Mouse (Mus musculus) c-Kit-positive CD71-positive TER-119-positive erythroid progenitor cells, embryonic 14.5 days (primary cell): ENCODE results near the gene Brix1.

Experiments
- DNase-seq: peaks from one replicate; pipeline ENCODE4 v3.0.0-alpha.2; 2013; ENCODE audit warnings: low spot score

Brix1 gene

DNA sequence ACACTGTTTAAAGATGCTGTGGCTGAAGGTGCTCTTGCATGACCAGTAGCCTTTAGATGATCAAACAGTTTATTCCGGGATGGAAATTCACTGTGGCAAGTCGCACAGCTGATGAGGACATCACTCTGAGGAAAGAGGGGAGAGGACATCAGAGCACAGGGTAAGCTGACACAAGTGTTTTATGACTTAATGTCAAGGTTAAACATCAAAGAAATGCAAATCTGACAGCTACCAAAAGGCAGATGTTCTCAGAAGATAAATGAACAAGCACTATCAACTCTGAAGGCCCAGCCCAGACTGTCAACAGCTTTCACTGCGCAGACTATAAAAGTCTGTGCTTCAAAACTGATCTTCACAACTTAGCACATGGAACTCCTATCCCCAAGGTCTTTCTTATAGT, 38.6 kb downstream of the Brix1 start:
- DNase-seq: no peak

DNA sequence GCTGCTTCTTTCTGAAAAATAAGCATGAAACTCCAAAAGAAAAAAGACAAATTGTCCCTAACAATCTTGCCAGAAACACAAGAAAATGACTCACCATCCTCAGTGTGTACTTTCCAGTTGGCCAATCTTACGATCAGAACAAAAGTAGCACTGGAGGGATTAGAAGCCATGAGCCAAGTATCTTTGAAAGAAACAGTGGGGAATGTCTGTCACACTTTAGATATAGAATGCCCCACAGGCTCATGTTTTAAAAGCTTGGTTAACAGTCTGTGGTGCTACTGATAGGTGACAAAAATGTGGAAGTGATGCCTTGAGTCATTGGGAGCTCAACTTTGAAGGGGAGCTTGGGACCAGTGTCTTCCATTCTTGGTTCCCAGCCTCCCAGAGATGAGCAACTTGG, 43.5 kb downstream of the Brix1 start:
- DNase-seq: no peak

DNA sequence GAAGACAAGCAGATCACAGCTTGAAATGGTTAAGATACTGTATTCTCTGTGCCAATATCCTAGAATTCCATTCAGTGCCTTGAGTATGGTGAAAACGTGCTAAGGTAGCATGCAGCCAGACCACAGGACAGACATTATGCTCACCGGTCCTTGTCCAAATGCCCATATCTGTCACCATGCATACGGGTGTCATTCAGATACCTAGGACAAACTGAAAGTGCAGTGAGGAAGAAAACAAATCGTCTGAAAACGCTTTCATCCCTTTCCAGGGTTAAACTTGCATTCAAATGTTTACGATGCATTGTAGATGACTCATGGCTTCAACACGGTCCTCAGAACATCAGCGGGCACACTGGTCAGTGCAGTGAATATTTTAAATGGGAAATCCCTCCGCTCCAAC, 44.3 kb downstream of the Brix1 start:
- DNase-seq: no peak

DNA sequence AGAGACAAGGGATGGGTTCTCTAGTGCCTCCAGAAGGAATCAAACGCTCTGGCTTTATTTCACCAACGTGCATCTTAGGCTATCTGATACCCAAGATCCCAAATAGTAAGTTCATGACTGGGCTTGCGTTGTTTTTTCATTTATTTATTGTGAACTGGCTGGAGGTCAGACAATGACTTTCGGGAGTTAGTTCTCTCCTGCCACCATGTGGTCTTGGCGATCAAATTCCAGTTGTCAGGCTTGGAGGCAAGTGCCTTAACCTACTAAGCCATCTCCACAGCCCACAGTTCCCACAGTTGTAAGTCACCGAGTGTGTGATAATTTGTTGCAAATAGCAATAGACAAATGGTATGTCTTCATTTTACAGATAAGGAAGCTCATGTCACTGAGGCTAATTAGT, 45.8 kb downstream of the Brix1 start:
- no peak for DNase-seq

DNA sequence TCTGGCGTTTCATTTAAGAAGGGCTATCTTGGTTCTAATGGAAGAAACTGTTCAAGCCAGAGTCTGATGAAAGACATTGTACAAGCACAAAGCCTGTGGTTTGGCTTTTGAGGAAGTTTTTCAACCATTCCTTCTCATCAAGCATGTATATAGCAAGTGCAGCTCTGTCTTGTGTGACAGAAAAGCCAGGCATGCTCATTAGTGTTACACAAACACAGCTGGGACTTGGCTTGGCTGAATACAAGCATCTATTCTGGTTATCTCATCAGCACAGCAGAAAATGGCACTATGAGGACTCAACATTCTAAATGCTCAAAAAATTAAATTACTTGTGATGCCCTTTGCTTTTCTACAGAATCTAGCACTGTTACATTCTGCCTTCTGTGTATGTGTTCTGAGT, 48.9 kb downstream of the Brix1 start:
- no peak for DNase-seq

DNA sequence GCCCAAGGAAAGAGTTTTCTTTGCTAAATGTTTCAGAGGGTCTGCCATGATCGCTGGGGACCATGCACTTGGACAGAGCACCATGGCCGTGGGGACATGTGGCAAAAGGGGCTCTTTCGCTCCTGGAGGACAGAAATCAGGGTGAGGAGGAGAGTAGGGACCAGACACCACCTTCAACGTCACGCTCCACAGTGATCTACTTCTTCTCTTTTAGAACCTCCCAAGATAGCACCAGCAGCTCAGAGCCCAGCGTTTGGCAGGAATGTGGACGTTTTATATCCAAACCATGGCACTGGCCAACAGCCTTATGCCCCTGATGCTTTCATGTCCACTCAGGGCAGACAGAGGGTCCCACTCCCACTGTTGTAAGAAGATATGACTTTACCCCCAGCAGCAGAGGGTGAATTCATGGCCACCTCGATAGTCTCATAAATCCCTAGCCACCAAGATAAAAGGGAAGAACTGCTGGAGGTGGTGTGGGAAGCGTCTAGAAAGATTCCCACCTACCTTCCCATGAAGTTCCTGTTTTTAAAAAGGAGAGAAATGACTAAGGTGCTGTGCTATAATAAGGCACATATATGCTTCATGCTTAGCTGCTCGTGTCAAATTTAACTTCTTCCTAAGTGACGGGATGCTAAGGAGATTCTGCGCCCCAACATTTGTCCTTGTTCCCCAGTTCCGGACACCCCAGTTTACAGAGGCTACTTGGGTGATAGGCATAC, 59.0 kb downstream of the Brix1 start:
- DNase-seq: no peak

DNA sequence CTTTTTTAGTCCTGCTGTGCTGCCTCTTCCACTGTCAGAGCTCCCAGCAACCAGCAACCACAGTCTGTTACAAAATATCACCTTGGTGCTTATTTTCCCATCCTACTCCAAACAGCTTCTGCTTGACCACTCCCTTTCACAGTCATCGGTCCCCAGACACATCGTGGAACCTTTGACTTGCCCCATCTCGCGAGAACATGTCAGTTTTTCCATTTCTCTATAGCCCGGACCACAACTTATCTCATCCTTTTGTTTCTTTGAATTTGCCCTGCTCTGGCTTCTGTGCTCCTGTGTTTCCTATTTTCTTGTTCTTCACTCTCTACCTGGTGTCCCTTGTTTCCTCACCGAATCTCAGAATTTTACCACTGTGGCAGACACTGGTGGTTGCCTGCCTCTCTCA, 59.6 kb downstream of the Brix1 start:
- no peak for DNase-seq
